Mouse (Mus musculus): ENCODE data around the gene Phb2. TPM values are rescaled to one million over a fixed set of nuclear protein-coding genes. Genes with fewer than 3 reads are reported as not detected.

Phb2 gene
- total RNA-seq (2021): 100 to 1,000 TPM; 121 to 124 TPM
- long read RNA-seq, experiment 1, partial matches to known transcripts: 6 of 61 reads
- long read RNA-seq, experiment 1, other reads (novel, unspliced or antisense): 55 of 61 reads
- long read RNA-seq, experiment 2, partial matches to known transcripts: 9 of 98 reads
- long read RNA-seq, experiment 2, other reads (novel, unspliced or antisense): 89 of 98 reads

- TF ChIP-seq CTCF (conservative IDR thresholded peaks at IDR 0.05): peak; percentile 32; the same call in 1 of the 2 replicates
- DNase-seq (ENCODE audit: low spot score in 2 of 2): peak; percentile 98
- H3K4me3 ChIP-seq: peak within 1 kb of the TSS; percentile 98
- H3K27ac ChIP-seq: peak within 1 kb of the TSS; percentile 94
Observed at GRCm38 (mm10) chr6:124711824-124712782, at the start of gene Phb2, which contains the start of gene Emg1. Phb2 (plus strand) TSS chr6:124712336. Emg1 (minus strand) TSS chr6:124712178.

DNA sequence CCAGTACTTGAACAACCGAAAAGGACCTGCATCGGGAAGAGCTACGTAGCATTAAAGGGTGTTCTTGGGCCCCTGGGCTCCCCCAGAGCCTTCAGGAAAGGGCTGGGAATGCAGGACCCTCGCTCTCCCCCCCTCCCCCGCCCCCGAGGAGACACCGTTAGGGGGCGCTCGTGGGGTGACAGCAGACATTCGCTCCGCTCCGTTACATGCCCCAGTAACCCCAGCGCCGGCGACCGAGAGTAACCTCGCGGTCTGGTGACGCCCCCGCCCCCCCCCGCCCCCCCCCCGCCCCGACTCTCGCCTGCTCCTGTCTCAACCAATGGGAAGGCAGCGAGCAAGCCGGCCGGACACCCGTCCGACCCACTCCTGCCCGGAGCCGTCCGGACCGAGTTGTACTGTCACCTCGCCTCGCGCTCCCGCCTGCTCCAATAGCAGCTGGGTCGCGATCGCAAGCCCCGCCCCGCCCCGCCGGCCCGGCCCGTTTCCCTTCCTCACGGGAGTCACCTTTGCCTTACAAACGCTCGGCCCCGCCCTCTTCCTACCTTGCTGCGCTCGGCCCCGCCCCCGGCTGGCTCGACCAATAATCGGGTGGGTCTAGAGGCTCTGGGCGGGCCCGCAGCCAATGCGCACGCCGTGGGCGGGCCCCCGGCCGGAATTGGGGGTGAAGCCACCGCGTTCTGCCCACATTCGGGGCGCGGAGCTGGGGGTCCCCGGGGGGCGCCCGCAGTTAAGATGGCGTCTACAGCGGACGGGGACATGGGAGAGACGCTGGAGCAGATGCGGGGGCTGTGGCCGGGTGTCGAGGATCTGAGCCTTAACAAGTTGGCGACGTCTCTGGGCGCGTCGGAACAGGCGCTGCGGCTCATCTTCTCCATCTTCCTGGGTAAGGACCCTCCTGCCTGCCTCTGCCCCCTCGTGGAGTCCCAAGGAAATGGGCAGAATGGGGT is 49.4 kb upstream of the Phb2 start, which contains the start of gene Lpcat3:
TSS of gene Lpcat3 (plus strand) at position 551 of the 947 bp plus-strand sequence.
- DNase-seq (ENCODE audit: low spot score in 2 of 2): peak; percentile 97
- Histone ChIP-seq H3K4me3 (peak within 1 kb of the TSS; percentile 74), H3K27ac (peak within 1 kb of the TSS; percentile 95)
- peak; percentile 85 for TF ChIP-seq CTCF (conservative IDR thresholded peaks at IDR 0.05)

DNA sequence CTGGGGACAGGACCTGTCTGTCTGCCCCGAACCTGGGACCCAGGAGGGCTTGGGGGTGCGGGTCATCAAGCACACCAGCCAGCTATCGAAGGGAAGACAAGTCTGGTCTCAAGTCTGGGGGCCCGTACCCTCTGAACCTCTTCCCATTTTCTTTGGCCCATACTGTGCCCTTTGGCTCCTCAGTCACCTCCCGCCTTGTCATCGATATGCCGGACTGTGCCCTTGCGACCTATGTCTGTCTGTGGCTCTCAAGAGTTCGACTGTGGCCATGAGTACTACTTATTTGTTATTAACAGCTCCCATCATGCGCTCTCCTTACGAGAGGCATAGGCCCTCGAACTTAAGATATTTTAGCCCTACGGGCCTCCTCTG is 48.7 kb upstream of the Phb2 start:
- TF ChIP-seq CTCF (conservative IDR thresholded peaks at IDR 0.05): no peak
- H3K27ac ChIP-seq: peak overlapping the region; percentile 95
- DNase-seq (ENCODE audit: low spot score in 2 of 2): no peak
- H3K4me3 ChIP-seq: peak overlapping the region; percentile 74

DNA sequence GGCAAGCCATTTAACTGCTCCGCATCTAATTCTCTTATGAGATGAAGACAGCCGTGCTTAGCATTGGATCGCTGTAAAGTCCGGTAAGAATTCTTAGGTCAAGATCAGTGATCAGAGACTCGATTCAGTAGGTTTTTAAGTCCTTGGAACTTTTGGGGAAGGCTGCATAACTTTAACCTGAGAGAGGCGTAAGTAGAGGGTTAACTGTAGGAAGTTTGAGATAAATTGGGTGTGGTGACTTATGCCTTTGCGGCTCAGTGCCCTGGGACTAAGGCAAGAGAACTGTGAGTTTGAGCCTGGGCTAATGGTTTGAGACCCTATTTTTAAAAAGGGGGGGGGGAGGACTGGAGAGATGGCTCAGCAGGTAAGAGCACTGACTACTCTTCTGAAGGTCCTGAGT is 47.9 kb upstream of the Phb2 start:
- H3K4me3 ChIP-seq: peak overlapping the region; percentile 74
- TF ChIP-seq CTCF (conservative IDR thresholded peaks at IDR 0.05): no peak
- no peak for DNase-seq (ENCODE audit: low spot score in 2 of 2)
- H3K27ac ChIP-seq: no peak overlapping the region

DNA sequence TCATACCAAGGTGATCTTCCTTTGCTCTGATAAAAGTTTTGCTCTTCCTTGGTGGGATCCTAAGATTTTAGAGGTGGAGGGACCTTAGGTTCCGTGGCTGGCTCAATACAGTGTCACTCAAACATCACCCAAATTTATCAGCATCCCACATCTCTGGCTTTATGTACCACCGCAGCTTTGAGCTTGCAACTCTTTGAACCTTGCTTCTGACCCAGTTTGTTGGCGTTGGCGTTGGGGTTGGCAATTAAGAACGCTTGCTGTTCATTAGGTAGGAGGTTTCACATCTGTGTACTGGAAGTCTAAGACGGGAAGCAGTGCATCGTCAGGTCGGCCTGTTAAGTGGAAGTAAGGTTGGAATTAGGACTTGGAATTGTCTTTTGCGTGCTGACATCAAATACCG is 47.1 kb upstream of the Phb2 start:
- DNase-seq (ENCODE audit: low spot score in 2 of 2): no peak
- TF ChIP-seq CTCF (conservative IDR thresholded peaks at IDR 0.05): no peak
- H3K27ac ChIP-seq: no peak overlapping the region
- H3K4me3 ChIP-seq: no peak overlapping the region

GRCm38 (mm10) chr6:124669234-124669859 is 42.8 kb upstream of the Phb2 start:
- no peak overlapping the region for H3K27ac ChIP-seq
- TF ChIP-seq CTCF (conservative IDR thresholded peaks at IDR 0.05): no peak
- H3K4me3 ChIP-seq: no peak overlapping the region
- DNase-seq (ENCODE audit: low spot score in 2 of 2): no peak

DNA sequence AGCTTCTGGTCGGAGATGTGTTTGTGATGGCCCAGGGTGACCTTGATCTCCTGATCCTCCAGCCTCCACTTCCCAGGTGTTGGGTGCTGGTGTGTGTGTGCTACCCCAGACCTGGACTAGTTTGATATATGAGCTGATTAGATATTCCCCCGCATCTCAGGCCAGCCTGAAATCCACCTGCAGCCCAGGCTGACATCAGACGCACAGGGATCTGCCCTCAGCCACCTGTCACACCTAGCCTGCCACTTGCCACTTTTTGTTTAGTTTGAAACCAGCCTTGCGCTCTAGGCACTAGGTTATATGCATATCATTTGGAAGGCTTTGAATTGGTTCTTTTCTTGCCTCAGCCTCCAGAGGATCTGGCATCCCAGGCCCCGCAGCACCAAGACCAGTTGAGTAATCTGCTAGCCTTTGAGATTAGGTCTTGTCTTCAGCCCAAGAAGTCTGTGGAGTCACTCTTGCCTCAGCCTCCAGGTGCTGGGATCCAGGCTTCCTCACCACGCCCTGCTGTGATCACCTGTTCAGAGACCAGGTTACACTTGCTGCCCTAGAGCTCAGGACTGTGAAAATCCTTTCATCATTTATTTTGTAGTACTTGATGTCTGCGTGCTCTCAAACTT is 41.7 kb upstream of the Phb2 start:
- Histone ChIP-seq H3K27ac (peak overlapping the region; percentile 18; the same call in 1 of the 2 replicates), H3K4me3 (no peak overlapping the region)
- DNase-seq (ENCODE audit: low spot score in 2 of 2): no peak
- no peak for TF ChIP-seq CTCF (conservative IDR thresholded peaks at IDR 0.05)

DNA sequence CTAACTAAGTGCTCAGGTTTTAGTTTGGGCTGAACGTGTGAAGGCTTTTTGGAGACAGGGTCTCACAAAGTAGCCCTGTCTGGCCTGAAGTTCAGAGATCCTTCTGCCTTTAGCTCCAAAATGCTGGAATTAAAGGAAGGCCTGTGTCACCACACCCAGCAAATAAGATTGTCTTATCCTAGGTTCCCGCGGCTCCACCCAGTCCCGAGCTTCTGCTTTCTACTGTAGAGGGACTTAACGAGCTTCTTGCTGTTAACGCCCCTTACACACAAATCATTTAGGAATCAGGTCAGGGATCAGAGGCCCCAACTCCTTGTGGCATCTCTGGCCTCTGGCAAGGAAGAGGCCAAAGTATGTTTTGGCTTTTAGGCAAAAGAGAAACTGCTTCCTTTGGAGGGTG is 40.0 kb upstream of the Phb2 start:
- H3K4me3 ChIP-seq: no peak overlapping the region
- no peak for TF ChIP-seq CTCF (conservative IDR thresholded peaks at IDR 0.05)
- no peak for DNase-seq (ENCODE audit: low spot score in 2 of 2)
- peak overlapping the region; percentile 43; the same call in 1 of the 2 replicates for H3K27ac ChIP-seq

DNA sequence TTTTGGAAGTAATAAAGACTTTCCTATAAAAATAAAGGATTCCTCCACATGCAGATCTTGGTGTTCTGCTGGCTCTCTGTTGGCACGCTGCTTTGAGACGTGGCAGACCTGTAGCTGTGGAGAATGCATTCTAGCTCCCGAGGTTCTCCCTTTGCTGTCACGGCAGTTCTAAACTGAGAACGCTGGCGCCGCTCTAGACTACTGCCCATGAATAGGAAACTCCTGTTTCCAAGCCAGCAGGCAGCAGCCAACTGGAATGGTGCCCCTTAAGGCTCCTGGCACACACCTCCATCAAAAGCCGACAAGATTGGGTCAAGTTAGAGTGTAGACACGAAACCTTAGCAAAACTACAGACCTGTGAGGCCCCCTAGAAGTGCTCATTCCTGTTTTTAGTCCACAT is 38.5 kb upstream of the Phb2 start:
- H3K4me3 ChIP-seq: no peak overlapping the region
- peak overlapping the region; percentile 37 for H3K27ac ChIP-seq
- 0 out of 2 replicates have a peak, but pooled peaks have one; percentile 7 for TF ChIP-seq CTCF (conservative IDR thresholded peaks at IDR 0.05)
- peak; percentile 17 to 33 for DNase-seq (ENCODE audit: low spot score in 2 of 2)

GRCm38 (mm10) chr6:124674591-124674990 is 37.5 kb upstream of the Phb2 start:
- TF ChIP-seq CTCF (conservative IDR thresholded peaks at IDR 0.05): no peak

GRCm38 (mm10) chr6:124676171-124676570 is 36.0 kb upstream of the Phb2 start:
- no peak overlapping the region for H3K4me3 ChIP-seq
- no peak for TF ChIP-seq CTCF (conservative IDR thresholded peaks at IDR 0.05)
- no peak overlapping the region for H3K27ac ChIP-seq
- DNase-seq (ENCODE audit: low spot score in 2 of 2): no peak

More at GRCm38 (mm10) chr6:124674591-124674990, 37.5 kb upstream of the Phb2 start:
- Histone ChIP-seq H3K4me3 (no peak overlapping the region), H3K27ac (no peak overlapping the region)
- DNase-seq (ENCODE audit: low spot score in 2 of 2): no peak

Data from layer of hippocampus, adult 2 months (tissue).